Mouse (Mus musculus): ENCODE measurements around the gene Lrrc63. TPM values are rescaled to one million over a fixed set of nuclear protein-coding genes. Genes with fewer than 3 reads are reported as not detected.

The Lrrc63 gene
- total RNA-seq, 2 experiments from 2014 or later: not detected

GRCm38 (mm10) chr14:75054455-75055343, 76.0 kb downstream of the Lrrc63 start:
- no peak for ATAC-seq (replicated peaks; ENCODE audit: low FRiP score, low TSS enrichment, poor library complexity, severe bottlenecking)

DNA sequence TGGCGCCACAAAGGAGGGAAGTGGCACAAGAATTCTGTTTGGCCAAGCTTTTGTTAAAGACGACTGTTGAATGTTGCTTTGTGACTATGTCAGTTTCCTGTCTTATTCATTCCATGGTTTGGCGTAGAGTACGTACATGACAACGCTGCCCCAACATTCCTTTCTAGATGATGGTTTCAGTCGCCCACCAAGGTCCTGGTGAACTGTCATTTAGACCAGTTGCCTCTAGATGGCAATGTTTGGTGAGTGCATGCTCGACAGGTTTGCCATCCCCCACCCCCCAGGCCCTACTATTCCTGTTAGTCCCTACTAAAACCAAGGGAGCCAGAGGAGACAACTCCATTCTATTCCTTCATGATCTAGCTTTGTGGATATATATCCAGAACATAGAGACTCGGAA, 78.2 kb downstream of the Lrrc63 start:
- ATAC-seq (replicated peaks; ENCODE audit: low FRiP score, low TSS enrichment, poor library complexity, severe bottlenecking): no peak

- ATAC-seq (replicated peaks; ENCODE audit: low FRiP score, low TSS enrichment, poor library complexity, severe bottlenecking): no peak
Measured at GRCm38 (mm10) chr14:75045184-75045583, 85.5 kb downstream of the Lrrc63 start.

DNA sequence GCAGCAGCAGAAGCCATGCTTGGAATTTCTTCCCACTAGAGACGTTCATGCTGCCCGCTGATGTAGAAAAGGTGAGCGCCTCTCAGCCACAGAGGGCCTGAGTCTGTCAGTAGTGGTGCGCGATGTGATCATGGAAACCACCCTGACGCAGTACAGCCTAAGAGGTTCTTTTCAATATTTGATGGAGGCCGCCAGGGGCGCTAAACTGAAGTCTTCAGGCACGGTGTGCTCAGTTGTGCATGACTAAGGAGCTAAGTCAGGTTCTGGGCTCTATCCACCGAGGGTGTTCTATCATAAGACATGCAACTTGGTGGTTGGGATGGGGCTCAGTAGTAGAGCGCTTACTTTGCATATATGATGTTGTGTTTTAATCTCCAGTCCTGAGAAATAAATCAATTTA, 95.2 kb downstream of the Lrrc63 start:
- ATAC-seq (replicated peaks; ENCODE audit: low FRiP score, low TSS enrichment, poor library complexity, severe bottlenecking): no peak

Other genes starting within 250 kb of the Lrrc63 start
- 10.4 and 12.3 TPM in 2 replicates for gene Lrch1, start 183.0 kb downstream of the Lrrc63 start, total RNA-seq (2014; fragmentation: Nextera tagmentation)
- 8.2 and 17.3 TPM in 2 replicates for gene Lrch1, start 183.0 kb downstream of the Lrrc63 start, total RNA-seq (2017)
- gene Rubcnl, start 114.9 kb downstream of the Lrrc63 start, total RNA-seq (2014; fragmentation: Nextera tagmentation): 0.11 and 0.22 TPM in 2 replicates
- 0.34 TPM in 1 of 2 replicates, not detected in the other for gene Rubcnl, start 114.9 kb downstream of the Lrrc63 start, total RNA-seq (2017)
- gene Lcp1, start 220 bp upstream of the Lrrc63 start, total RNA-seq (2014; fragmentation: Nextera tagmentation): 21.1 and 39.8 TPM in 2 replicates
- 29.1 and 29.8 TPM in 2 replicates for gene Lcp1, start 220 bp upstream of the Lrrc63 start, total RNA-seq (2017)
- gene Cpb2, start 111.4 kb upstream of the Lrrc63 start, total RNA-seq (2014; fragmentation: Nextera tagmentation): not detected in 2 replicates
- not detected in 2 replicates for gene Cpb2, start 111.4 kb upstream of the Lrrc63 start, total RNA-seq (2017)
- gene Zc3h13, start 153.5 kb upstream of the Lrrc63 start, total RNA-seq (2014; fragmentation: Nextera tagmentation): 28.2 and 28.7 TPM in 2 replicates
- 34.0 and 41.2 TPM in 2 replicates for gene Zc3h13, start 153.5 kb upstream of the Lrrc63 start, total RNA-seq (2017)